Mouse (Mus musculus): Measurements from ENCODE around the gene Trpc7.

Gene Trpc7

DNA sequence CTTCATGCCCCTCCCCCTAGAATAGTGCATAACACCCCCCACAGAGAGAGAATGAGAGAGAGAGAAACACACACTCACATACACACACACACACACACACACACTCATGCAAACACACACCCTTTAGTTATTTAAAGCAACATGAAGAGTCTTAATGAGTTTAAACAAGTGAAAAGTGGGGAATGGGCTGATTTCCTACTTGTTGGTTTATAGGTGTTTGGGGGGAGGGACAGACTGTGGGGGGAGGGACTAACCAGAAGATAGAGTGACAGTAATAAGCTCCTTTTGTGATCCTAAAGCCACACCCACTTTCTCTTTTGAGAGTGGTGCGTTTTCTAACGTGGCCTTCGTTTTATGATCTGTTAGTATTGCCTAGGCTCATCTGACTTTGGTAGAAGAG, at the start of gene Trpc7:
Gene Trpc7 (minus strand): TSS at position 101 of the 400 bp plus-strand sequence.
- no peak for DNase-seq (ENCODE audit: low read depth, low spot score)

DNA sequence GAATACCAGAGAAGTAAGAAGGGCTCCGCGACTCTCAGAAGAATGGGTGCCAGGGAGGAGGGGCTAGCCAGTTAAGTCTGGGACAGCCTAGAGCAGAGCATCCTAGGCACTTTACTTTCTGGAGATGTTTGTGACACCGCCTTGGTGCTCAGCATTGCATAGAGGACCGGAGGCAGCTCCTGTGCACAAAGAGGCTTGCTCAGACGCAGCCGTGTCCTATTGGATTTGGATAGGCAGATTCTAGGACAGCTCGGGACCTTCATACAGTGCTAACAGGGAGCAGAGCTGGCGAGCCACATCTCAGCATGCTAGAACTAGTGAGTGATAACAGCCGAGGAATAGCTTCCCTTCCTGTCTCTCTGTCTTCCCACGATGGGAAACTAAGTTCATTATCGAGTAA, 43.5 kb upstream of the Trpc7 start:
- no peak for DNase-seq (ENCODE audit: low read depth, low spot score)

DNA sequence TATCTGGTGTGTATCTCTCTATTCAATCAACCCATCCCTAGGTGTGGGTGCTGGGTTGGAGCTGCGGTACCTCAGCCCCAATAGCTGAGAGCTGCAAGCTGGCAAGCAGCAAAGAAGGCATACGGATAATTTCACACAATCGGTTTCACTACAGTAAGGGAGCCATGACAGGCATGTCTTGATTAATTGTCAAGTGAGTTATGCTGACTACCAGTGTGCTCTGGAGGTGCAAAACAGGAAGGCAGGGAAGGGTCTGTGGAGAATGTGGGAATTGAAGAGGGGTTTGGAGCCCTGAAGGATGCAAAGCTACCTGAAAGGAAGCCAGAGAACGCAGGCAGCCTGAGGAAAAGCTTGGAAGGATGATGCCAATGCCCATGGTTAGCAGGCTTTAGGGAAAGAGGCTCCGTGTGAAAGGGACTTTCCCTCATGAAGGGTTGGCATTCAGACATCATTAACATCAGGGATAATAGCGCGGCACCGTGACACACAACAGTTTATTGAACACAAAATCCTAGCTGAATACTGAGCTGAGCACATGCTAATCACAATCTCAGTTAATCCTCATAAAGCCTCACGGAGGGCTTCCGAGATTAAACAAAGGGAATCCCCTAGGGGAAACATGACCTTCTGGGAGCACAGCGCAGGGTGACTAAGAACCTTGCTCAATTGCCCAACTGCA, 38.2 kb upstream of the Trpc7 start:
- no peak for DNase-seq (ENCODE audit: low read depth, low spot score)

DNA sequence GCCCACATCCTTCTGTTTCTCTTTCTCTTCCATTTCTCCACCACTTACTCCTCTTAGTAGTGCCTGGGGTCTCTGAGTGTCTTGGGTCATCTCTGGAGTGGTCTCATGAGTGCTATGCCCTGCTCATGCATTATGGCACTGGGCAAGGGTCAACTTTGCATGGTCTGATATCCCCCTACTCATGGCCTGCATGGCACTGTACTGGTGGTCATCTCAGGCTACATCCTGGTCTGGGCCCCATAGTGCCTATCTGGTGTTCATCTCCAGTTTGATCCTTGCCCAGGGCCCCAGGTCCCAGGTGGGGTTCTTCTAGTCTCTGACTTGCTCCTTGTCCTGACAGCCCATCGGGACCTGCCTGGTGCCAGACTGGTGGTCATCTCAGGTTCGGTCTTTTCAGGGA, 34.6 kb upstream of the Trpc7 start:
- no peak for DNase-seq (ENCODE audit: low read depth, low spot score)

DNA sequence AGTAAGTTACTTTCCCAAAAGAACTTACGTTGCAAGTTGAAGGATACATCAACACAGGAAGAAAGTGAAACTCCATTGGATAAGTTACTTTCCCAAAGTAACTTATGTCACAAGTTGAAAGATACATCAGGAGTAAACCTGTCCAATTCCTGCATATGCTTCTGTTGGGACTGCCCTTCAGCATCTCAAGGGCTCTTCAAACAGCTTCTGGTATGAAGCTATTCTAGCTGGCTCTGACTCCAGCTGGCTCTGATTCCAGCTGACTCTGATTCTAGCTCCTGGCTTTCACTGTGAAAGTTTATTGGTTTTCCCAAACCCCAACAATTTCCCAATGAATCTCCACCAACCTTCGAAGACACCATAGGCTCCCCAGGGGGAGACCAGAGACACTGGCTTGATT, 27.2 kb upstream of the Trpc7 start:
- no peak for DNase-seq (ENCODE audit: low read depth, low spot score)

DNA sequence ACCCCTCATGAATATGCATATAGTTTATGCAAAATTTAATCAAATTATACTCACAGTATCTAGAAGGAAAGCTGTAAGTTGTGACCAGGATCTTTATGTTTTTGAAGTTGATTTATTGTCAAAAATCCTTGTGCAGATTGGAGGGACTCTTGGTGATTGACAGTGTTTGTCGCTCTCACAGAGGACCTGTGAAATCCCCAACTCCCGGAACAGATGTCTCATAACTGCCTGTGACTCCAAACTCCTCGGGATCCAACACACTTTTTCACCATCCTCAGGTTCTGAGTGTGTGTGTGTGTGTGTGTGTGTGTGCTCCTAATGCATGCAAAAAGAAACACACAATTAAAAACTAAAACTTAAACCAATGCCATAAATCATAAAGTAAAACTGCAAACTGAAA, 25.5 kb upstream of the Trpc7 start:
- no peak for DNase-seq (ENCODE audit: low read depth, low spot score)

DNA sequence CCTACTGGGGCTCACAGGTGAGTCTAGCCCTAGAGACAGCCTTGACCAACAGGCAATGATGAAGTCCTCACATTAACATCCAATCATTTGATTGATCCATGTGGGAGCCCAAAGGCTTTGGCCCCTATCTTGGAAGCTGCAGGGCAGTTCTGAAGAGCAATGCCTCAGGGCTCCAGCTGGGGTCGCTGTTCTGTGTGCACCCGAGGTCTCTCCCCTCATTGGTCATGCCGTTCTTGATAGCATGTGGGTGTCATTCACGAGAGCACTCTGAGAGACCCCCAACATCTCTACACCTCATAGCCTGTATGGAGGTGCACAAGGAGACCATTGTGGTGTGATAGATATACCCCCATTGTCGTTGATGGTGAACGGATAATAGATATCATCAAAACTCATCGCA, 18.9 kb upstream of the Trpc7 start:
- DNase-seq (ENCODE audit: low read depth, low spot score): no peak

DNA sequence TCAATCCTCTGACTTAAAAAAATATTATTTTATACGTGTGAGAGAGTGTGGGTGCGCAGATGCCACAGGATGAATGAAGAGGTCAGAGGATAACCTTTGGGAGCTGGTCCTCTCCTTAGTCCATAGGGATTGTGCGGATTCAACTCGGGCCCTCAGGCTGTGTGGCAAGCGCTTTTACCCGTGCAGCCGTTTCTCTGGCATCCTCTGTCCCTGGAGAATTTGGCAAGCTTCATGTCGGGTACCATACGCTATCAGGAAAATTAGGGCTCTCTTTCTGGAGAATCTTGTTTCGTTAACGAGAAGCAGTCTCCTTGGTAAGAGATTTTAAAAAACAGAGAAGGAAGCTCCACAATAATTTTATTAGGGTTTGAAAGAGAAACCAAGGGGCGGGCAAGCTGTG, 15.3 kb upstream of the Trpc7 start:
- no peak for DNase-seq (ENCODE audit: low read depth, low spot score)

DNA sequence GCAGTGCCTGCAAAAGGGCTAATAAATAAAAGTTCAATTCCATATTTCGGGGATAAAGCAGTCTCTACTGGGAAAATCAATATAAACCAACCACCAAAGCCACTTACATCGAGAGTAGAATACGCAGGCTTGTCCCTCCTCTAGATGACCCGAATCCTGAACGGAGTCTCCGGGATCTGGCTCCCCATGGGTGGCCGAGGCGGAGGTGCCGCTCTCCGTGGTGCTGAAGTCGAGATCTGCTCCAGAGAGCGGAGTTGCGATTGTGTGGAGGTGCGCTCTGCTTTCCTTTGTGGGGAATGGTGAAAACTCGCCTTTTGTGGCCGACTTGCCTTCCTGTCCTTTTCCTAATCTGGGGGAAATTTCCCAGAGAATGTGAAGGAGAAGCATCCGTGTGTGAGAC, 407 bp downstream of the Trpc7 start:
- peak; percentile 26 for DNase-seq (ENCODE audit: low read depth, low spot score)

DNA sequence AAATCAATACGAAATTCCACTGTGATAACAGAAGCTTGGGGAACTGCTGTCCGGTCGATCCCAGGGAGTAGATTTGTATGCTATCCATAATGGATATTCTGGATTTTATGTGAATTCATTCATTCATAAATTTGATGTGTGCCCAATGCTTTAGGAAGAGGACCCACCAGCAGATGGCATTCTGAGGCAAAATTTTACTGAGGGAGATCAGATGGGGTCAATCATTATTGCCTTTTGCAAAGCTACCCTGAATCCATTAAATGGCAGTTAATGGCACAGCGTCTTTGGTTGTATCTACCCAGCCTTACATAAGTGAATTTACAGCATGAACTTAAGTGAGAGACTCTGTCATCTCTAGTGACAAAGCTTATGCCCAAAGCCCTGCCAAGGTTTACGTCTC, 1.2 kb downstream of the Trpc7 start:
- no peak for DNase-seq (ENCODE audit: low read depth, low spot score)

DNA sequence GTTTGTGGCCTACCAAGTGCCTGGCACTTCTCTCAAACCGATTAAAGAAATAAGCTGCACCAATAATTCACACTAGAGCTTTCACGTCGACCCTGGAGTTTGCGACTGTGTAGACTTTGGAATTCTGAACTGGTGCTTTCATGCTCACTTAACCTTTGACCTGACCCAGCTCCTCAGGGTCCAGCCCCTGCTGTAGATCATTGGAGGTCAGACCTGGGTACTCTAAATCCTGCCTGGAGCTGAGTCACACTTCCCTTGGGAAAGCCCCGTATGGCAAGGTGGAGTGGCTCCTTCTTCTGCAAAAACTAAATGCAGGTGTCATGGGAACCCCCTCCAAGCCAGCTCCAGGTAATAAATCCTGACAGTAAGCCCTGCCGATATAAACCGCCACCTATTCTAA, 5.9 kb downstream of the Trpc7 start:
- no peak for DNase-seq (ENCODE audit: low read depth, low spot score)

DNA sequence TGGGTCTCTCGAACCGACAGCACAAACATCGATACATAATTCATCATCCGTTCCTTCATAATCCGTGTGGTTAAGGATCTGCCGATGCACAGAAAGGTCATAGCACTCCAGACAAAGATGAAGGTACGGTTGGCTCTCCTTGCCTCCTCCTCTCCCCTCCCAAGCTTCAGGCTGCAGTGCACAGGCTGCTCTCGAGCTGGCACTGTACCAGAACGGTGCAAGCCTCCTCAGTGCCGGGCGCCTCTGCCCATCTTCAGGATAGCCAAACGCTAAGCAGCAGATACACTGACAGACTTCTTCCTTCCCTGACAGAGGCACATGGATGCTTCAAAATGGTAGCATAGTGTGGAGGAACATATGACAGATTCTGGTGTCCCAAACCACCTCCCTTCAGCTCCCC, 12.9 kb downstream of the Trpc7 start:
- no peak for DNase-seq (ENCODE audit: low read depth, low spot score)

DNA sequence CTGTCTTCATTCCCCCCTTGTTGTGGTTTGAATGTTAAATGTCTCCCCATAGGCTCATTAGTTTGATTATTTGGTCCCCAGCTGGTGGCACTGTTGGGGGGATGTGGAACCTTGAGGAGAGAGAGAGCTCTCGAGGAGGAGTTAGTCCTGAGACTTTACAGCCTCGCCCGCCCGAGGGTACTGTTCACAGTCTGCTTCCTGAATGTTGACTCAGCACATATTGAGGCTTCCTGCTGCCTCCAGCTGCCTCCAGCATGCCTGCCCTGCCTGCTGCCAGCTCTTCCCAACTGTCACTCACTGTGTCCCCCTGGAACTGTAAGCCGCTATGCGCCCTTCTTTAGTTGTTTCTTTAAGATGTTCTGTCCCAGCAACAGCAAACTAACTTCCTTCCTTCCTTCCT, 31.2 kb downstream of the Trpc7 start:
- DNase-seq (ENCODE audit: low read depth, low spot score): no peak

DNA sequence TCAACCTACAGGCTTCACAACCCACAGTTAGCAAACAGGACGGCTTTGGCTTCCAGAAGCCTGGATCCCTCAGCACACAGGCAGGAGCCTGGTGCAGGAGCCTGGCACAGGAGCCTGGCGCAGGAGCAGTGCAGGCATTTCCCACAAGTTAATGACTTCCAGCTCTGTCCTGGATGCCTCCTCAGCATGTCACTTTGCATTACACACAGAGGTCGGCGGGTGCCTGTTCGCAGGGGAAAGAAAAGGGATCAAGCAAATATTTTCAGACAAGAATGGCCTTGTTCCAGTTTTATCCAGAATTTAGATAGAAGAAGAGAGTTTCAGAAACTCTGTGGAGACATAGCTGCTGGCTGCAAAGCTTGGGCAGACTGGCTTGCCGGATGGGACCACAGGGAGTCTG, 33.8 kb downstream of the Trpc7 start:
- no peak for DNase-seq (ENCODE audit: low read depth, low spot score)

DNA sequence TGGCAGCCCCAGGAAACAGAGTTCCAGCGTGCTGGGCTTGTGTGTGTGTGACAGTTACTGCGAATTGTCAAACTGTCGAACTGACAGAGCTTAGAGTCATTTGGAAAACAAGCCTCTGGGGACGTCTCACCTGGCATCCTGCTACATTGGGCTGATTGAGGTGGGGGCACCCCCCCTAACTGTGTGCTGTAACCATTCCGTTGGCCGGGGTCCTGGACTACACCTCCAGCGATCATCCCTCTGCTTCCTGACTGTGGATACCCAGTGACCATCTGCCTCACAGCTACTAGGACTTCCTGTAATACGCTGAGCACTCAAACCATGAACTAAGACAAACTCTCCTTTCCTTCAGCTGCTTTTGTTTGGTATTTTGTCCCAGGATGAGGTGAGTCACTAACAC, 41.3 kb downstream of the Trpc7 start:
- DNase-seq (ENCODE audit: low read depth, low spot score): no peak

DNA sequence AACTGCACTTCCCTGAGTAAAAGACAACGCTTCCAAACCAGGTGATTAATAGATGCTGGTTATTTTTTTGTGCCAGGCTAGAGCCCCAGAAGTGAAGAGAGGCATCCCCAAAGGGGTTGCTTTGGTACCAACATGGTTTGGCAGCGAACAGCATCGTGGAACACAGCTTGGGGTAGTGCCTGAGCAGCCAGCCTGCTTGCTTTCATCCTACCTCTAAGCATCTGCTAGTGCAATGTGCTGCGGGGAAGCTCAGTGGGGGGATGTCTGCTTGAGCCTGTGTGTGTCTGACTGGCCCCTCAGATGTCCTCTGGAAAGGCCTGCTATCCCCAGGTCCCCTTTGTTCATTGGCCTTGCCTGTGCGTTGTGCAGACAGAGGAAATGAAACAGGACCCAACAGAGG, 42.4 kb downstream of the Trpc7 start:
- no peak for DNase-seq (ENCODE audit: low read depth, low spot score)

DNA sequence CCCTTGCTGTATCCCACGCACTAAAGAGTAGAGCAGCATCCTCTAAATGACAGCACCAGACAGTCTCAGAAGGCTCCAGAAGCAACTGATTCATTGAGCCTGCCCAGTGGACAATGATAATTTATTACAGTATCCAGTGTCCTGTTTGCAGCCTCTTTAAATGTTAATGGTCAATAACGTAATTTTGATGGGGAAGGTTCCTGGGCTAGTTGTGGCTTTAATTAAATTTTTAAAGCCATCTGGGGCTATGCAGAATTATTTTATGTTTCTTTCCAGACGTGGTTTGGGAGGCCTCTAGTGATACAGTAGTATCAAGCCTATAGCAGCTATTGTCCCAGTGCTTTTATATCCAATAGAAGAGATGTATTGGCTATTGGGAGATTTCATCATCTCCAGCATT, 49.9 kb downstream of the Trpc7 start:
- no peak for DNase-seq (ENCODE audit: low read depth, low spot score)

DNA sequence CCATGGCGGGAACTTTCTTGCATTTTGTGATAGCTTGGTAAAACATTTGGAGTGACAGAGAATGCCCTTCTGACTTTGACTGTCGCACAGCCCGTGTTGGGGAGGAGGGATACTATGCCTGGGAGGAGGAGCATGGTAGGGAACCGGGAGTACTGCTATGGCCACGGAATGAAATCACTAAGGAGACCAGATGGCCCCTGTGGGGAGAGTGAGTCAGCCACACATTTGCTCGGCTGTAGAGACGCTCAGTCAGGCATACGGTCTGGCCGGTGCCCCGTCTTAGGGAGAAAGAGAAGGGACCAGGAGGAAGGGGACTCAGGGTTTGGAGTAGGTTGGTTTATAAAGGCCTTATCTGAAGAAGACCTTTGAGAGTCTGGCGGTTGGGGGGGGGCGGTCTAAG, 80.3 kb downstream of the Trpc7 start:
- DNase-seq (ENCODE audit: low read depth, low spot score): no peak

DNA sequence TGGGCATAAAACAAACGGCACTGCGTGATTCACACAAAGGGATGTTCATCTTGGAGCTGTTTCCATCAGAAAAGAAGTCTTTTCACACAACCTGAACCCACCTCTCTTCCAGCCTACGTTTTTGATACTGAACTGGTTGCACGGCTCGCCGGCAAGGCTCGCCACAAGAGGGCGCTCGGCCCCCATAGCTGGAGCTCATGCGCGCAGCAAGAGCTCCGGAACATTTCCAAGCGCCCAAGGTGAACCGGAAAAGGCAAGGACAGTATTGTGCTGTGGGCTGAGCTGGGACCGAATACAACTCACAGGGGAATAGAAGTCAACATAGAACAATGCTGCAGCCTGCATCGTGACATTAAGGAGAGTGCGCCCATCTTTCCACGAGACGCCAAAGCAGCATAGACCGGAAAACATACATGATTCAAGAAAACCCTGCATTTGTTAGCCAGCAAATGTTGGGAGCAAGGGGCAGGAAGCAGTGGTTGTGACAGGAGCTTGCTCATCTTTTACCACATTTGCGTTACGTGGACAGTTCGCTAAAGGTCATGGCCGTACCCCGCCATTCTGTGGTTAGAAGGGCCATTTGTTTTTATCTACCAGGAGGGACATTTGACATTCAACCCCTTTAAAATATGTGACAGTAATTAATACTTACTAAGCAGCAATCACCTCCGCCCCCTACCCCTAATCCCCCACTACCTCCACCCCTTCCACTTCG, 88.9 kb downstream of the Trpc7 start:
- peak; percentile 56 for DNase-seq (ENCODE audit: low read depth, low spot score)

DNA sequence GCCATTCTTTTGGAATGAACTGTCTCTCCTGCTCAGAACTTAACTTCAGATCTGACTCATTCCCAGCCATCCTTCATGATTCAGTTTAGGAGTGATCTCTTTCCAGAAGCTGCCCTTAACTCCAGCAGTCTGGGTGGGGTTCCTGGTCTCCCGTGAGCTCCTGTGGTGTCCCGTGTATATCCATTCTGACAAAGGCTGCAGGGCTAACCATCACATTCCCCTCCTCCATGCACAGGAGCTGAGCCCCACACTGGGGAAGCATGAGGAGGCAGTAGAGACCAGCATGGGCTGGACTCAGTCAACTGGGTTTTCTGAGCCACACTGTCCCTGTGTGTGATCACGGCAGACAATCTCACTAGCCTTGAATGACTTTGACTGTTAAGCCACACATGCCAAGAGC, 90.7 kb downstream of the Trpc7 start:
- DNase-seq (ENCODE audit: low read depth, low spot score): no peak

DNA sequence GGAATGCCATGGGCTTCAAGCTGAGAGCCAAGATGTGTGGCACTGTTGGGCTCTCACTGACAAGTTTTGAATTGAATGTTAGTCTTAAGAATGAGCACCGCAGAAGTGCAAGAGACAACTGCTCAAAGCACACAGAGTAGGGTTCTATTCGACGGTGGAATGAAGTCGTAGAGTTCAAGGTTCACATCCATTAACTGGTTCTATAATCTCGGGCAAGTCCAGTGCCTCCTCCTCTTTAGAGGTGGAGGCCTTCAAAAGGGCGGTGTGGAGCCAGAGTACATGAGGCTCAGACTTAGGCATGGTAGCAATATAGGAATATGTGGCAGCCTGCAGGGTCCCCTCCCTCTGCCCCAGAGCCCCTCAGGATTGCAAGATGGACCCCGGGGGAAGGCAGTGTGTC, 98.3 kb downstream of the Trpc7 start:
- no peak for DNase-seq (ENCODE audit: low read depth, low spot score)

DNA sequence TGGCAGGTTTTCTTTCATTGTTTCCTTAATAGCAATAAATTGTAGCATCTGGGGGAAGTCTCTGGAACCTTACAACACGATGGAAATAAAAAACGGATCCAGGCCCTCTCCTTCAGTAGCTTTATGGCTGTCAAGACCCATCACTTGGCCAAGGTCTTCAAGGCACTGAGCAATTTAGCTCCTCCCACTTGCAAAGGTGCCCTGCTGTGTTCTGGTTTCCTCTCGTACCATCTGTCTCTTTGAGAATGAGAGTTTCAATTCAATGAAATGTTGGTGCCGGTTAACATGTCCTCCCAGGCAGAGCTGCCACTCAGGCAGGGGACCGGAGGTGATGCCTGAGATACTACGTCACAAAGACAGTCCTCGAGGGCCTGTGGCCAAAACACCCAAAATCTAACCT, 100.3 kb downstream of the Trpc7 start:
- DNase-seq (ENCODE audit: low read depth, low spot score): no peak

DNA sequence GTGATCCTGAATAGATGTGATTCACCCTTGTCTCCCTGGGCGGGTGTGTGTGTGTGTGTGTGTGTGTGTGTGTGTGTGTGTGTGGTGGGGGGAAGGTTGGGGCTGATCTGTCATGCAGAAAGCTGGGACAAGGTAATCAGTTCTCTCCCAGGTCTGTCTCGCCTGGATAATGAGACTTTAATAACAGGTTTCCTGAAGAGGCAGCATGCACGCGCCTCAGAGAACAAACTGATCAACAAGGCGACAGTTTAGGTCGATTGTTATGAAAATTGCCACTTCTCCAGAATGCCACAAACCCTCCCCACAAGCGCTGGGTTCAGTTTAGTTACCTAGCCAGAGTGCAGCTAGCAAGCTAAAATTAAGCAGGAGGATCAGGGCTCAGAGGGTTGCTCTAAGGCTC, 101.4 kb downstream of the Trpc7 start:
- no peak for DNase-seq (ENCODE audit: low read depth, low spot score)

DNA sequence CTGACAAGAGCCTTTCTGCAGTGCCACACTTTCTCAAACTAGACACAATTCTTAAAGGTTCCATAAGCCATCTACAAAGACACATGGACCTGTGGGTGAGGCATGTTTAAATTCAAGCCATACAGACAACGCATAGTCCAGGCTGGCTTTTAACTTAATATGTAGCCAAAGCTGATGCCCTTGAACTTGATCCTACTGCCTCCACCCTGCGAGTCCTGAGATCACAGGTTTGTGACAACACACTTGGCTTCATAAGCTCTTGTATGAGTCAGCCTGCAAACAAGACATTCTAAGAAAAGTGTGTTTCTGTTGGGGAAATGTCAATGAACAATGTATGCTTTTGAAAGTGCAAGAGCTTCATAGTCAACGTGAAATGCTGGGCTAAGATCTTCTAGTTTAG, 102.9 kb downstream of the Trpc7 start:
- DNase-seq (ENCODE audit: low read depth, low spot score): no peak
